Mouse (Mus musculus) inflammation-experienced regulatory T-cells, adult 6 months (primary cell): ENCODE results near the gene Tmprss4. TPM values are rescaled to one million over a fixed set of nuclear protein-coding genes. Genes with fewer than 3 reads are reported as not detected.

ENCODE experiments used
- ATAC-seq: one replicate; pipeline ENCODE4 v1.8.0; 2017
- polyA plus RNA-seq, 3 experiments: library from polyadenylated mRNA; unstranded; fragments of 100-300 nt; shearing (Covaris generic); gene quantifications; one replicate each; pipeline ENCODE4 v1.2.1; 2017

The Tmprss4 gene
- polyA plus RNA-seq, 3 experiments from 2014 or later = not detected

DNA sequence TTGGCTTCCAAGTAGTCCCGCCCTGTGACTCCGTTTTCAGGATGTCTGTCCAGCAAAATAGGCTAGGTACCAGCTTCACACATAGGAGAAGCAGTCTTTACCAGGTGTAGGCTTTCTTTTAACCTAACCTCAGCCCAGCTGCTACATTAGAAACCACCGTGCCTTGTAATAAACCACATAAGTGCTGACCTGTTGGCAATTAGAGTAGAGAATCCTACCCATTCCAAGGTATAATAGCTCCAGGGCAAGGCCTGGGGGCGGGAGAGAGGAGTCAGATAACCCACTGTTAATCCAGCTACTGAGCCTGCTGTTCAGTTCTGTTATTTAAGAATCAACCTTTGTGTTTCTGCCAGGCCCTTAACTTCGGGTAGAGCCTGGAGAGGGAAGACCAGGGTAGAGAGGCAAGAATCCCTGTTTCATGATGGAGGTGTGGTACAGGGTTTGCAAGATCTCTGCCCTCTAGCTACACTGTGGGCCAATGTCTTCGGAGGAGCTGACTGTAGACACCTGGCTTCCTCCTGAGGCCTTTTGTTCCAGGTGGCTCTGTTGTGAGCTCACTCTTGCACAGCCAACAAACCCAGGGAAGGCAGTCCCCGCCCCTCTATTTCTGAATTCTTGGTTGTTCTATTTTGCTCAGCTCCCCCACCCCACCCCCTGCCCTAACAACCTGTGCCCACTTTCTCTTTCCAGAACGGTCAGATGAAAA is 7.6 kb downstream of the Tmprss4 start:
- ATAC-seq = no peak

DNA sequence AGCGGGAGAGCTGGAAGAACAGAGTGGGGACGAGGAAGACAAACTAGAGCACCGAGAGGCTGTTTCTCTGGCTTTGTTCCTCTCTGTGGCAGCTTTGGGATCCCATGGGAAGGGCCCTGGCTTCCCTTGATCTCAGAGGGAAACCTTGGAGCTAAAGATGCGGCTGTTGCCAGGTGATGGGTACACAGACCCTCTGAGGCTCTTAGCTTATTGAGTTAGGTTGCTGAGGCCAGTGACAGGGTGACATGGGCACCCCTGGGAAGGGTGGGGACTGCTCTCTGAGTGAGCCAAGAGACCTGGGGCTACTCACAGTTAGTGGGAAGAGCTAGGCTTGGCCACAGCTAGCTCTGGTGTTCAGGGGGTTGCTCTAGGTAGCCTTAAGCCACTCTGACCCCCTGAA is 8.4 kb downstream of the Tmprss4 start:
- ATAC-seq = no peak

DNA sequence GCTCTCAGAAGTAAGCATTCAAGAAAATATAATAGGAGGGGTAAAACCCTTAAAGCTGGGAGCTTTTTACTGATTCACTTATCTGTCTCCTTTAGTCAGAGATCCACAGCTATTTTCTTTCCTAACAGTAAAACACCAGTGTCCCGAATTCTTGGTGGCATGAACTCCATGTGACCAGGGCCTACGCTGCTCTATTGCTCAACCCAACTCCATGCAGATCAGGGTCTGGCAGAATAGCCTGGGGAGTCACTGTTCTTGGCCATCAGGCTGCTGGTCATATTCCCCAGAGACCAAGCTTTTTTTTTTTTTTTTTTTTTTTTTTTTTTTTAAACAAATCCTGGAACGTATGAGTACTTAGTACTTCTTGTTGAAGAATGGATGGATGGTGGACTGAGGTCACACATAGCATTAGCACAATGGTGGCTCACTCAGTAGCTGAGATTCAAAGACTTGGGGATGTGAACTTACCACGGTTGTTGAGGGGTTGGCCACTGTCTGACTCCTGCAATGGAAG is 14.2 kb downstream of the Tmprss4 start:
- no peak for ATAC-seq

- no peak for ATAC-seq
Measured at GRCm38 (mm10) chr9:45188570-45189563, 15.0 kb downstream of the Tmprss4 start.

DNA sequence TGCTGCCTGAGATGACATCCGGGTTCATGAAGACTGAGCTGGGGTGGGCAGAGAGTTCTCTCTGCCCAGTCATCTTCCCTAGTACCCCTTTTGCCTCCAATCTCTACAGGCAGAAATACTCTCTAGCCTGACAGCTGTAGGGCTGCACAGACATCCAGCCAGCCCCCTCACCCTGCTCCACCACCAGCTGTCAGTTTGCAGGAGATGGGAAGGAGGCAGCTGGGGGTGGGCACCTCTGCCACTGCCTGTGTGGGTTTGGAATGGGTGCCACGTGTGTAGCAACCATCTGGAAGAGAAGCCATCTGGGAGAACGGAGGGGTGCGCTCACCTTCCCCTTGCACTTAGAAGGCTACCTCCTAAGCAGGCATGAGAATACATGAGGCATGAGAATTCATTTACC is 18.6 kb downstream of the Tmprss4 start:
- no peak for ATAC-seq

- no peak for ATAC-seq
Measured at GRCm38 (mm10) chr9:45183266-45183665, 20.6 kb downstream of the Tmprss4 start.

GRCm38 (mm10) chr9:45182521-45182920 is 21.4 kb downstream of the Tmprss4 start:
- ATAC-seq = no peak

- ATAC-seq = no peak
Measured at GRCm38 (mm10) chr9:45181770-45182169, 22.1 kb downstream of the Tmprss4 start, which contains the start of gene BC049352. Gene BC049352 (plus strand): TSS chr9:45182007.

GRCm38 (mm10) chr9:45179282-45179681 is 24.6 kb downstream of the Tmprss4 start:
- ATAC-seq = no peak

GRCm38 (mm10) chr9:45173475-45173874 is 30.4 kb downstream of the Tmprss4 start:
- ATAC-seq = no peak

DNA sequence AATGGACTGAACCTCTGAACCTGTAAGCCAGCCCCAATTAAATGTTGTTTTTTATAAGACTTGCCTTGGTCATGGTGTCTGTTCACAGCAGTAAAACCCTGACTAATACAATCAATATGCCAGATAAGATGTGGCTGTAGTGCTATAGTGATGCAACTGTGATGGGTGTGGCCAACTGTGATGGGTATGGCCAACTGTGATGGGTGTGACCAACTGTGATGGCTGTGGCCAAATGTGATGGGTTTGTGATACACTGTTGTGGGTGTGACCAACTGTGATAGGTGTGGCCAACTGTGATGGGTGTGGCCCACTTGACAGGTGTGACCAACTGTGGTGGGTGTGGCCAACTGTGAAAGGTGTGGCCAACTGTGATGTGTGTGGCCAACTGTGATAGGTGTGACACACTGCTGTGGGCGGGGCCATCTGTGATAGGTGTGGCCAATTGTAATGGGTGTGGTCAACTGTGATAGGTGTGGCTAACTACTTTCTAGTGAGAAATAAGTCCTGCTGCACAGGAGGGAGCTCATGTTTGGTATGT is 32.8 kb downstream of the Tmprss4 start:
- ATAC-seq = no peak

DNA sequence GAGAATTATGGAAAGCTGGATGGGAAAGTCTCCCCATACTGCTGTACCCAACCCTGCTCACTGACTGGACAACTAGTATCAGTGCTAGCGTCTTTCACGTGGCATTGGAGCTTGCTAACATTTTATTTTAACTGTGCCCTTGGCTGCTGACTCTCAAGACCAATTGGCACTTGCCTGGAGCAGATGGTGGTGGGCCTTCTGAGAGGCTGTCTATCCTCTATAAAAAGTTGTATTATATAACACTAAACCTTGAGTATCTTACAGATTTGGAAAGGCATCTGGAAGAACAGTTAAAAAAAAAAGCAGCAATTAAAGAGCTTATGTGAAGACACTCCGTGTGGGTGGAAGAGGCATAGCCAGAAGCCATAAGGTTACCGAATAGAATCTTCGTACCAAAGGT is 33.7 kb downstream of the Tmprss4 start:
- ATAC-seq = no peak

DNA sequence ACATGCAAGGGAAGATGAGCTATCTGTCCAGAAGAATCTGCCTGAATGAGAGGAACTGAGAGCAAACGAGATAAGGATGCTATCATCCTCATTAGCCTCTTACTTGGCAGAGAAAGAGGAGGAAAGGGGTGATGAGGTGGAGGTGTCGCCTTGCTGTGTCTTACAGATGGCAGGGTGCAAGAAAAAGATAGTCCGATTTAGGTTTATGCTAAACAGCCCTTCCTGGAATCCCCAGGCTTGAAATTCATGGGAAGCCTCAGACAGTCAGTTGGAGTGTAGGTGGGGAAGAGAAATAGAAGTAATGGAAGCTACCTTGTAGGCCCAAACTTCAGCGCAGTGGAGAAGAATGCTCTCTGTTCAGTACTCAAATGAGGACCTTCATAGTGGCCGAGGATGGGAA is 36.0 kb downstream of the Tmprss4 start:
- no peak for ATAC-seq

DNA sequence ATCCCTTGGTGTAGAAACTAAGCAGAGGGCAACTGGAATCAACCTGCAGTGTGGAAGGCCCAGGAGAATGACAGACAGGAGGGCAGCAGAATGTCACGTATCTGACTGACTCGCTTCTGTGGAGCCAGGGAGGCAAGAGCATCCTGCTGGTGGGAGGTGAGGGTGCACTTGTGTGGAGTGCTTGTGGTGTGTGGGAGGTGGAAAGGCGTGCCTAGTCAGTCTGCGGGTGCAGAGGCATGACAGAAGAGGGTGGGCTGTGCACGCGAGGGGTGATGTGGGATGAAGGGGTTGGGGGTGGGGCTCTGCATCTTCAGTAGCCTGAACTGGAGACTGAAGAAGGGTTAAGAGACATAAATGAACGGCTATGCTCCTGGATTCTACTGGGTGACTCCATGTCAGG is 50.5 kb downstream of the Tmprss4 start:
- ATAC-seq = no peak

DNA sequence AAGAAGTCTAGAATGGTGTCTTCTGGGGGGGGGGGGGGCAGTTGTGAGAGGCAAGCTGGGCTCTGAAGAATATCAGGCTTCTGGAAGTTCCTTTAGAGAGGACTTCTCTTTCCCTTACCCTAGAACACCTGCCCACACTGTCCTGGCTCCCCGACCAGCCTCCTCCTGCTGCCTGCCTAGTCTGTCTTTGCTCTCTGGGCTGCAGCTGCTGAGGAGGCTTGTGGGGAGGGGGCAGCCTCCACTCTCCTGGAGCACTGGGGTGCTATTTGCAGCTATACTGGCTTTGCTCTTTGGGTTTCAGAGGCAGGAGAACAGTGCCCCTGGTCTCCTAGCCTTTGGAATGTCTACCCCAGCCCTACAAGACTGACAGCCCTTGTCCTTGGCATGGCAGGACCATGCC is 53.0 kb downstream of the Tmprss4 start:
- ATAC-seq = no peak

GRCm38 (mm10) chr9:45146267-45146597 is 57.7 kb downstream of the Tmprss4 start:
- peak; percentile 64 for ATAC-seq

GRCm38 (mm10) chr9:45145533-45146266 is 58.2 kb downstream of the Tmprss4 start:
- ATAC-seq = peak; percentile 21

DNA sequence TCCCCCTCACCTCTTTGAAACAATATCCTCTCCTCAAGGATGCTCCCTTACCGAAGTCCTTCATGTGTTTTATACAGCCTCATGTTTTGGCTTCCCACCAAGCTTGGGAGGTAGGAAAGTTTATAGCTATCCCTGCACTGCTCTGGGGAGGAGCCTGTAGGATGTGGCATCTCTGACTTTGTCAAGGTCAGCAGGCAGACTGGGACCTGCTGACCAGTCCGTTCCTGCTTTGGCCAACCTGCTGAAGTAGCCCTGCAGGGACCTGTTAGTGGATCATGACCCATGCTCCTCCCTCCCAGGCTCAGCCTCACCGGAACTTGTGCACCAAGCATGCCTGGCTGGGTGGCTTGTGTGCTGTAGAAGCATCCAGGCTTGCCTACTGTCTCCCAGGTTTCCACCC is 61.2 kb downstream of the Tmprss4 start:
- no peak for ATAC-seq

- no peak for ATAC-seq
Measured at GRCm38 (mm10) chr9:45140945-45141344, 62.9 kb downstream of the Tmprss4 start.

- ATAC-seq = no peak
Measured at GRCm38 (mm10) chr9:45139082-45139481, 64.8 kb downstream of the Tmprss4 start.

- peak; percentile 40 for ATAC-seq
Measured at GRCm38 (mm10) chr9:45138191-45139032, 65.5 kb downstream of the Tmprss4 start, which contains the start of gene Scn4b. Gene Scn4b (plus strand): TSS chr9:45138395.
